Mouse (Mus musculus) MEL (cell line): ENCODE data around the gene Adamtsl1. TPM values are rescaled to one million over a fixed set of nuclear protein-coding genes. Genes with fewer than 3 reads are reported as not detected.

Experiments used
- DNase-seq: peaks from one replicate; pipeline ENCODE4 v3.0.0; 2011; ENCODE audit warnings: low read depth, low spot score
- H3K27ac ChIP-seq: 2 replicates; pipeline ENCODE4 v1.5.1; 2012; ENCODE audit warnings: low read depth, mild to moderate bottlenecking, control low read depth, low read length, moderate library complexity; ENCODE audit not compliant: control insufficient read depth
- H3K27me3 ChIP-seq, 2 experiments: fragments of 150-350 bp in 1 of 2; sonication (generic) in 1 of 2; 2 replicates each; pipeline ENCODE4 v1.6.1; 2012; ENCODE audit warnings: low read length in 2 of 2, mild to moderate bottlenecking in 2 of 2, improper control_type of control experiment in 1 of 2, moderate library complexity in 1 of 2; ENCODE audit not compliant: insufficient read depth in 2 of 2, control insufficient read depth in 1 of 2
- H3K36me3 ChIP-seq, 2 experiments: 2 replicates each; pipeline ENCODE4 v1.6.1; 2012 to 2014; ENCODE audit warnings: low read length in 2 of 2, improper control_type of control experiment in 1 of 2, inconsistent platforms in 1 of 2, mild to moderate bottlenecking in 1 of 2; ENCODE audit not compliant: insufficient read depth in 2 of 2, control insufficient read depth in 1 of 2
- H3K4me1 ChIP-seq, 2 experiments: fragments of 150-350 bp in 1 of 2; sonication (generic) in 1 of 2; 2 replicates each; pipeline ENCODE4 v1.6.1; 2012; ENCODE audit warnings: low read length in 2 of 2, improper control_type of control experiment in 1 of 2, mild to moderate bottlenecking in 1 of 2; ENCODE audit not compliant: insufficient read depth in 2 of 2, control insufficient read depth in 1 of 2
- H3K4me3 ChIP-seq, 2 experiments: fragments of 150-350 bp in 1 of 2; sonication (generic) in 1 of 2; 2 replicates each; pipeline ENCODE4 v1.5.1; 2012; ENCODE audit warnings: low read depth in 2 of 2, low read length in 2 of 2, mild to moderate bottlenecking in 2 of 2, moderate library complexity in 2 of 2, control low read depth in 1 of 2, improper control_type of control experiment in 1 of 2; ENCODE audit not compliant: control insufficient read depth in 1 of 2, insufficient read depth in 1 of 2
- H3K79me2 ChIP-seq: 2 replicates; pipeline ENCODE4 v1.6.1; 2012; ENCODE audit warnings: mild to moderate bottlenecking, low read length, moderate library complexity; ENCODE audit not compliant: control insufficient read depth, poor library complexity, insufficient read depth
- H3K9ac ChIP-seq: 2 replicates; pipeline ENCODE4 v1.6.1; 2012; ENCODE audit warnings: low read depth, mild to moderate bottlenecking, control low read depth, low read length, moderate library complexity; ENCODE audit not compliant: control insufficient read depth, poor library complexity, severe bottlenecking
- H3K9me3 ChIP-seq: fragments of 150-350 bp; sonication (generic); replicated peaks from 2 replicates; pipeline ENCODE4 v1.6.1; 2012; ENCODE audit warnings: mild to moderate bottlenecking, low read length, improper control_type of control experiment, moderate library complexity; ENCODE audit not compliant: insufficient read depth
- BHLHE40 ChIP-seq: IDR thresholded peaks from 2 replicates; pipeline ENCODE4 v1.6.1; 2012; ENCODE audit warnings: low read depth, mild to moderate bottlenecking, inconsistent platforms, low read length, improper control_type of control experiment, borderline replicate concordance
- CHD2 ChIP-seq: IDR thresholded peaks from 2 replicates; pipeline ENCODE4 v1.6.1; 2011; ENCODE audit warnings: low read length, improper control_type of control experiment
- CTCF ChIP-seq, 3 experiments: IDR thresholded peaks in 2 of 3; conservative IDR thresholded peaks in 1 of 3; 2 replicates each; pipeline ENCODE4 v1.5.1; 2011 to 2012; ENCODE audit warnings: low read length in 3 of 3, low read depth in 2 of 3, mild to moderate bottlenecking in 2 of 3, improper control_type of control experiment in 1 of 3, inconsistent platforms in 1 of 3, mixed read lengths in 1 of 3, moderate library complexity in 1 of 3; ENCODE audit not compliant: control insufficient read depth in 1 of 3, insufficient read depth in 1 of 3, poor library complexity in 1 of 3, severe bottlenecking in 1 of 3
- ELF1 ChIP-seq: IDR thresholded peaks from 2 replicates; pipeline ENCODE4 v1.6.1; 2014; ENCODE audit warnings: low read depth, mild to moderate bottlenecking, inconsistent platforms, low read length, improper control_type of control experiment, moderate library complexity
- EP300 ChIP-seq, 2 experiments: IDR thresholded peaks; 2 replicates each; pipeline ENCODE4 v1.6.1; 2011; ENCODE audit warnings: improper control_type of control experiment in 2 of 2, low read length in 2 of 2, low read depth in 1 of 2, mild to moderate bottlenecking in 1 of 2
- ETS1 ChIP-seq: IDR thresholded peaks from 2 replicates; pipeline ENCODE4 v1.6.1; 2012; ENCODE audit warnings: low read depth, mild to moderate bottlenecking, inconsistent platforms, low read length, improper control_type of control experiment, moderate library complexity
- GATA1 ChIP-seq: IDR thresholded peaks from 2 replicates; pipeline ENCODE4 v1.6.1; 2011; ENCODE audit warnings: low read depth, low read length, improper control_type of control experiment
- JUND ChIP-seq: IDR thresholded peaks from 2 replicates; pipeline ENCODE4 v1.6.1; 2011; ENCODE audit warnings: low read depth, mild to moderate bottlenecking, improper control_type of control experiment, low read length
- MAX ChIP-seq: IDR thresholded peaks from 2 replicates; pipeline ENCODE4 v1.6.1; 2011; ENCODE audit warnings: low read length, improper control_type of control experiment
- MAZ ChIP-seq: IDR thresholded peaks from 2 replicates; pipeline ENCODE4 v1.6.1; 2012; ENCODE audit warnings: low read depth, mild to moderate bottlenecking, inconsistent platforms, low read length, improper control_type of control experiment
- MEF2A ChIP-seq: IDR thresholded peaks from 2 replicates; pipeline ENCODE4 v1.6.1; 2014; ENCODE audit warnings: low read depth, mild to moderate bottlenecking, inconsistent platforms, low read length, improper control_type of control experiment; ENCODE audit not compliant: poor library complexity, insufficient replicate concordance, severe bottlenecking; ENCODE audit errors: extremely low read depth
- MYB ChIP-seq: IDR thresholded peaks from 2 replicates; pipeline ENCODE4 v1.6.1; 2011; ENCODE audit warnings: mild to moderate bottlenecking, low read depth, low read length, improper control_type of control experiment
- MYC ChIP-seq: IDR thresholded peaks from 2 replicates; pipeline ENCODE4 v1.6.1; 2011; ENCODE audit warnings: low read depth, mild to moderate bottlenecking, low read length, improper control_type of control experiment, moderate library complexity
- NRF1 ChIP-seq: IDR thresholded peaks from 2 replicates; pipeline ENCODE4 v1.6.1; 2014; ENCODE audit warnings: low read depth, mild to moderate bottlenecking, inconsistent platforms, low read length, improper control_type of control experiment, moderate library complexity; ENCODE audit not compliant: poor library complexity, insufficient read depth, severe bottlenecking
- POLR2AphosphoS2 ChIP-seq: IDR thresholded peaks from 2 replicates; pipeline ENCODE4 v1.6.1; 2011; ENCODE audit warnings: low read length, improper control_type of control experiment
- POLR2AphosphoS5 ChIP-seq: IDR thresholded peaks from 2 replicates; pipeline ENCODE4 v1.6.1; 2012; ENCODE audit warnings: low read depth, borderline replicate concordance, mild to moderate bottlenecking, inconsistent platforms, low read length, moderate library complexity, mixed read lengths
- RAD21 ChIP-seq: IDR thresholded peaks from 2 replicates; pipeline ENCODE4 v1.6.1; 2011; ENCODE audit warnings: mild to moderate bottlenecking, low read depth, low read length, improper control_type of control experiment
- SIN3A ChIP-seq: IDR thresholded peaks from 2 replicates; pipeline ENCODE4 v1.6.1; 2012; ENCODE audit warnings: low read length, improper control_type of control experiment, inconsistent platforms
- SMC3 ChIP-seq: IDR thresholded peaks from 2 replicates; pipeline ENCODE4 v1.6.1; 2011; ENCODE audit warnings: low read depth, low read length, improper control_type of control experiment
- TCF12 ChIP-seq: IDR thresholded peaks from 2 replicates; pipeline ENCODE4 v1.6.1; 2014; ENCODE audit warnings: low read depth, mild to moderate bottlenecking, inconsistent platforms, low read length, improper control_type of control experiment, moderate library complexity
- USF2 ChIP-seq, 2 experiments: IDR thresholded peaks; 2 replicates each; pipeline ENCODE4 v1.6.1; 2011 to 2012; ENCODE audit warnings: improper control_type of control experiment in 2 of 2, low read length in 2 of 2, borderline replicate concordance in 1 of 2, inconsistent platforms in 1 of 2, low read depth in 1 of 2, mild to moderate bottlenecking in 1 of 2; ENCODE audit not compliant: insufficient read depth in 1 of 2
- ZKSCAN1 ChIP-seq: IDR thresholded peaks from 2 replicates; pipeline ENCODE4 v1.6.1; 2012; ENCODE audit warnings: low read depth, mild to moderate bottlenecking, inconsistent platforms, low read length, improper control_type of control experiment, moderate library complexity
- ZMIZ1 ChIP-seq: IDR thresholded peaks from 2 replicates; pipeline ENCODE4 v1.6.1; 2012; ENCODE audit warnings: low read depth, mild to moderate bottlenecking, inconsistent platforms, low read length, improper control_type of control experiment, moderate library complexity
- polyA plus RNA-seq, 2 experiments: library from polyadenylated mRNA; stranded (reverse) in 1 of 2; unstranded in 1 of 2; fragments of >175 nt in 1 of 2; fragments of >200 nt in 1 of 2; gene quantifications; 2 replicates each; pipeline versions ENCODE4 v1.2.1 to v1.2.4; 2012; ENCODE audit warnings: low replicate concordance in 2 of 2, low read depth in 1 of 2; ENCODE audit not compliant: insufficient read length in 2 of 2, insufficient read depth in 1 of 2, missing spikeins in 1 of 2
- total RNA-seq: library from RNA; depleted of rRNA; stranded (reverse); fragments of 300-350 nt; gene quantifications from 2 replicates; pipeline ENCODE4 v1.2.3, GENCODE M21; 2012

The Adamtsl1 gene
- total and polyA plus RNA-seq, 3 experiments, result not detected

DNA sequence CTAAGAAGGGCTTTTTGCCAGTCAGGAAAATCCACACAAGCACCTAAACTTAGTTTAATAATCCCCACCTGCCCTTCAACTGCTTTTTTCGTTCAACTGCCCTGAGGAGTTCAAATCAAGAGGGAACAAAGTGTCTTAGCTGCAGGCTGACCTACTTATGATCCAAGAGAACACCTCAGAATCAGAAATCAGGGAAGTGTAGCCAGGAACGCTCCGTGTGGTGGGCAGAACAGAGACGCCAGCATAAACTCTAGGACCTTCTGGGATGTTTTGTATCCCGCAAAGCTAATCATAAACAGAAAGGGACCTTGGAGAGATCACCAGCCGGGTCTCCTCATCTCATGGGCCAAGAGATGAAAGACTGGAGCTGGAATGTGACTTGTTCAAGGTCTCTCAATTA is 663.5 kb downstream of the Adamtsl1 start:
- H3K27me3 ChIP-seq, result no peaks in the 10 kb centered on the region
- H3K9ac ChIP-seq, result no peak overlapping the region
- H3K79me2 ChIP-seq, result no peaks in the 10 kb centered on the region
- H3K4me3 ChIP-seq, result no peak overlapping the region
- TF ChIP-seq GATA1 (no peak), TCF12 (no peak), BHLHE40 (no peak), POLR2AphosphoS5 (no peak), NRF1 (no peak)
- no peaks in the 10 kb centered on the region for H3K4me1 ChIP-seq
- no peak for DNase-seq
- H3K27ac ChIP-seq, result no peak overlapping the region
- H3K36me3 ChIP-seq, result no peaks in the 10 kb centered on the region
- no peaks in the 10 kb centered on the region for H3K9me3 ChIP-seq

DNA sequence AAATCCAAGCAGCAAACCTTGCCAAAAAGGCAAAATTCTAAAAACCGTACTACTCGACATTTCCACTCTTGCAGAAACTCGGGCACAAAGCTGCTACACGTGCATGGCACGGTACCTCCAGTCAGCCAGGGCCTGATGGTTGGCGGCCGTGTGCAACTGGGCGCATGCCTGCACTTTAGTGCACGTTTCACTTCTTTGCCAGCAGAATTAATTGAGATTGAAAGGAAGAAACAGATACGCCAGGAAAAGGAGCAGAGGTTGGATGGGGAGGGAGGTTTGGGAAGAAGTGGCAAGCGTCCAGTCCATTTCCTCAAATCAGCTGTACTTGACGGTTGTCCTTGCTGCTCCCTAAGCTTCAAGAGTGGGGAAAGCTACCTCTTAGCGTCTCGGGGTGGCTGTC is 664.1 kb downstream of the Adamtsl1 start:
- Histone ChIP-seq H3K9ac (no peak overlapping the region), H3K27me3 (no peaks in the 10 kb centered on the region), H3K9me3 (no peaks in the 10 kb centered on the region), H3K36me3 (no peaks in the 10 kb centered on the region), H3K79me2 (no peaks in the 10 kb centered on the region), H3K4me1 (no peaks in the 10 kb centered on the region), H3K4me3 (no peak overlapping the region), H3K27ac (no peak overlapping the region)
- TF ChIP-seq USF2 (IDR thresholded peaks at IDR 0.05; ENCODE audit: borderline replicate concordance in 1 of 2, insufficient read depth in 1 of 2, low read depth in 1 of 2, low read length in 2 of 2) (no peak), SIN3A (no peak)
- no peak for DNase-seq

DNA sequence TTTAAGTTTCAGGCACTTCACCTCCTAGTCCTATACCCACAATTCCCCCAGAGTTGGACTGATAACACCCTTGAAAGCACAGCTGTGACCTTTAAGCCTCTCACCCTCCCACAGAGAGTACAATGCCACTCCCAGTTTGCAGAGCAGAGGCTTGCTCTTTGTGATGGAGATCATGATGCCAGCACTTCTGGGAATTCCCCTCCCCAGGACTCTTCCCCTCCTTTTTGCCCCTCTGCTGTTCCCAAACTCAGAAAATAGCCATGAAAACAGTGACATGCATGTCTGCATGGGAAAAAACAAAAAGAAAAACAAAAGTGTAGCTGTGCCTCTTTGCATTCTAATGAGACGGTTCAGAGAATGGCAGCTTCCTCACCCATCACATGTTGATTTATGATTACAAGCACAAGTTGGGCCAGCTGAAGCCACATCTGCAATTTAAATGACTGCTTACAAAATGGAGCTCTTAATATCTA is 669.8 kb downstream of the Adamtsl1 start:
- Histone ChIP-seq H3K9ac (no peak overlapping the region), H3K27ac (no peak overlapping the region), H3K4me1 (no peaks in the 10 kb centered on the region), H3K79me2 (no peaks in the 10 kb centered on the region), H3K9me3 (no peaks in the 10 kb centered on the region), H3K36me3 (no peaks in the 10 kb centered on the region), H3K27me3 (no peaks in the 10 kb centered on the region), H3K4me3 (no peak overlapping the region)
- TF ChIP-seq USF2 (IDR thresholded peaks at IDR 0.05; ENCODE audit: borderline replicate concordance in 1 of 2, insufficient read depth in 1 of 2, low read depth in 1 of 2, low read length in 2 of 2), result no peak
- TF ChIP-seq CHD2, result no peak
- no peak for TF ChIP-seq MAZ
- no peak for TF ChIP-seq RAD21
- no peak for TF ChIP-seq POLR2AphosphoS2
- TF ChIP-seq ZKSCAN1, result no peak
- TF ChIP-seq MYB, result no peak
- no peak for TF ChIP-seq NRF1
- no peak for TF ChIP-seq CTCF (IDR thresholded peaks at IDR 0.05 in 2 of 3, conservative IDR thresholded peaks at IDR 0.05 in 1 of 3; ENCODE audit: control insufficient read depth in 1 of 3, insufficient read depth in 1 of 3, low read depth in 2 of 3, low read length in 3 of 3, poor library complexity in 1 of 3, severe bottlenecking in 1 of 3)
- TF ChIP-seq ETS1, result no peak
- TF ChIP-seq MYC, result no peak
- TF ChIP-seq SMC3, result no peak
- TF ChIP-seq EP300 (IDR thresholded peaks at IDR 0.05; ENCODE audit: low read depth in 1 of 2, low read length in 2 of 2), result no peak
- no peak for TF ChIP-seq BHLHE40
- TF ChIP-seq JUND, result no peak
- no peak for TF ChIP-seq ELF1
- no peak for TF ChIP-seq ZMIZ1
- no peak for TF ChIP-seq MAX
- no peak for TF ChIP-seq MEF2A
- no peak for DNase-seq
